Mouse (Mus musculus): Measurements from ENCODE around the gene Bcat2.
A peak's percentile ranks its signal among the peaks of the same experiment; 100 is the strongest.

Gene Bcat2

DNA sequence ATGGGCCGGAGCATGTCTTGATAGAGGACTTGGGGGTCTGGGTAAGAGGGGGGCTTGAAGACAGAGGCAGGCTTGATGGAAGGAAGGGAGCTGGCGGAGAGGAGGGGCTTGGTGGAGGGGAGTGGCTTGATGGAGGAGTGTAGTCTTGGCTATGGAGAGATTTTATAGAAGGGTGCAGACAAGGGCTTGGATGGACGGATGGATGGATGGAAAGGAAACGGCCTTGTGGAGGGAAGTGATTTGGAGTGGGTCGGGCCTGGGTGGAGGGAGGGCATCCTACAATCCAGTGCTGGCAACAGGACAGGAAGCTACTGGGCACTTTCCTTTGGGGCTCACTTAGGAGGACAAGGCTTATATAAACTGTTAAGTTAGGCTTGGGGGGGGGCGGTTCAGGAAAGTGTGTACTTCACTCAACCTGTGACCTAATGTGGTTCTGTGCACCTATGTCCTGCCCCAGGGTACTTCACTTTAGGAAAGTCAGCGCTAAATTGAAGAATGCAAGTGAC, 56.7 kb downstream of the Bcat2 start:
- DNase-seq (ENCODE audit: low read depth, low spot score): no peak

DNA sequence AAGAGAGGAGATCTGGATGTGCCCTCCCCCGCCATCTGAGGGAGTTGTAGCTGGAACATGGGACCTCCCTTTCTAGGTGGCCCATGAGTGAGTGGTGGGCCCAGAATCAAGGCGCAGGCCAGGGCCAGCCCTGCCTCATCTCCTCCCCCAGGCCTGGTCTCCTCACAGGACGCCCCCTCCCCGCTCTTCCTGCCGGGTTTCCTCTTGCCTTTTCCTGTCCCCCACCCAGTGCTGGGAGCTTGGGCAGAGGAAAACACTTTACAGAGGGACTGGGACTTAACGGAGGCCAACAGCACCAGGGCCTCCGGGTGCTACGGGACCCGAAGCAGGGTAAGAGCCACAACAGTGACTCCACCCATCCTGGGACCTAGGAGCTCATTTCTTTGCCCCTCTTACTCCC, 57.3 kb downstream of the Bcat2 start, which contains the start of gene Rasip1:
Gene Rasip1, plus strand, starts transcription at position 228 of the 400 bp plus-strand sequence.
- DNase-seq (ENCODE audit: low read depth, low spot score): no peak

DNA sequence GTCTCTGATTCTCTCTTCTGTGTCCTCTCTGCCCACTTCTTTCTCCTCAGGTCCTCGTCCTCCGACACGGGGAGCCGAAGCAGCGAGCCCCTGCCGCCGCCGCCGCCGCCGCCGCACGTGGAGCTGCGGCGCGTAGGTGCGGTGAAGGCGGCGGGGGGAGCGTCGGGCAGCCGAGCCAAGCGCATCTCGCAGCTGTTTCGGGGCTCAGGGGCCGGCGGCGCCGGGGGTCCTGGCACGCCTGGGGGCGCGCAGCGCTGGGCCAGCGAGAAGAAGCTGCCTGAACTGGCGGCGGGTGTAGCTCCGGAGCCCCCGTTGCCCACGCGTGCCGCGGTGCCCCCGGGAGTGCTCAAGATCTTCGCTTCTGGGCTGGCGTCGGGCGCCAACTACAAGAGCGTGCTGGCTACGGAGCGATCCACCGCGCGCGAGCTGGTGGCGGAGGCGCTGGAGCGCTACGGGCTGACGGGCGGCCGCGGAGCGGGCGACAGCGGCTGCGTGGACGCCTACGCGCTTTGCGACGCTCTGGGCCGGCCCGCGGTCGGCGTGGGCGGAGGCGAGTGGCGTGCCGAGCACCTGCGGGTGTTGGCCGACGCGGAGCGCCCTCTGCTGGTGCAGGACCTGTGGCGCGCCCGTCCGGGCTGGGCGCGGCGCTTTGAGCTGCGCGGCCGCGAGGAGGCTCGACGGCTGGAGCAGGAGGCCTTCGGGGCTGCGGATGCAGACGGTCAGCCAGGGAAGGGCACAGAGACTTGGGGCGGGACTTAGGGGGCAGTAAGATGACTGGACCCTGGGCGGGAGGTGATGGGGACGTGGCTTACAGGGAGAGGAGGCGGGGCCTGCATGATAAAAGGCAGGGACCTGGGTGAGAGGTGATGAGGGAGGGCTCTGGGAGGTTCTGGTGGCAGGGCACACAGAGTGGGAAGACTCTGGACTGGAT, 58.7 kb downstream of the Bcat2 start:
- peak; percentile 85 for DNase-seq (ENCODE audit: low read depth, low spot score)

DNA sequence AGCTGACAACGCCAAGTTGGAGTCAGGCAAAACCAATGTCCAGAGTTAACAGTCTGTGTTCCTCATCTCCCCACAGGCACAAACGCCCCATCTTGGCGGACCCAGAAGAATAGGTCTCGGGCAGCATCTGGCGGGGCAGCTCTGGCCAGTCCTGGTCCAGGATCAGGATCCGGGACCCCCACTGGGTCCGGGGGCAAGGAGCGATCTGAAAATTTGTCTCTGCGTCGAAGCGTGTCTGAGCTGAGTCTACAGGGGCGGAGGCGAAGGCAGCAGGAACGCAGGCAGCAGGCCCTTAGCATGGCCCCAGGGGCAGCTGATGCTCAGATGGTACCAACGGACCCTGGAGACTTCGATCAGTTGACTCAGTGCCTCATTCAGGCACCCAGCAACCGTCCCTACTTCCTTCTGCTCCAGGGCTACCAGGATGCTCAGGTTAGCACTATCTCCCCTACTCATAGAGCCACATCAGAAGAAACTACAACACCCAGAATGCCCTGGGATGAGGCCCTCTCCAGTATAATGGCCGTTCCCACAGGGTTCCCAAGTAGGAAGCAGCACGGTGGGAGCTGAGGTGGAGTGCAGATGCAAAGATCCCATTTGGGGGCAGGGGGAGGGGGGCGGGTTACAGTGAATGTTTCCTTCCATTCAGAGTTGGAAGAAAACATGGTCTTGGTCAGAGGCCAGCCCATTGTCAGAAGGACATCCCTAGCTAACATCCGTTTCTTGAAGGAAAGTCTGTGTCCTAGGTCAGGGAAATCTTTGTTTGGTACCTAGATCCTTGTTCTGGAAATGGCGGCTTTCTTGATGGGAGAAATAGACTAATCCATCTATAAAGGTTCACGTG, 60.3 kb downstream of the Bcat2 start:
- no peak for DNase-seq (ENCODE audit: low read depth, low spot score)

DNA sequence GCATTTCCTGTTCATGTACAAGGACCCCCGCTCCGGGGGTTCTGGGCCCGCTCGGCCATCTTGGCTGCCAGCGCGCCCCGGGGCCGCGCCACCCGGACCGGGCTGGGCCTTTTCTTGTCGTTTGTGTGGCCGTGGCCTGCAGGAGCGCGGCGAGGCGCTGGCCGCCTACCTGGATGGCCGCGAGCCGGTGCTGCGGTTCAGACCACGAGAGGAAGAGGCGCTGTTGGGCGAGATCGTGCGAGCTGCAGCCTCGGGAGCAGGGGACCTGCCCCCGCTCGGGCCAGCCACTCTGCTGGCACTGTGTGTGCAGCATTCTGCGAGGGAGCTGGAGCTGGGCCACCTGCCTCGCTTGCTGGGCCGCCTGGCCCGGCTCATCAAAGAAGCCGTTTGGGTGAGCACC, 62.5 kb downstream of the Bcat2 start:
- no peak for DNase-seq (ENCODE audit: low read depth, low spot score)

DNA sequence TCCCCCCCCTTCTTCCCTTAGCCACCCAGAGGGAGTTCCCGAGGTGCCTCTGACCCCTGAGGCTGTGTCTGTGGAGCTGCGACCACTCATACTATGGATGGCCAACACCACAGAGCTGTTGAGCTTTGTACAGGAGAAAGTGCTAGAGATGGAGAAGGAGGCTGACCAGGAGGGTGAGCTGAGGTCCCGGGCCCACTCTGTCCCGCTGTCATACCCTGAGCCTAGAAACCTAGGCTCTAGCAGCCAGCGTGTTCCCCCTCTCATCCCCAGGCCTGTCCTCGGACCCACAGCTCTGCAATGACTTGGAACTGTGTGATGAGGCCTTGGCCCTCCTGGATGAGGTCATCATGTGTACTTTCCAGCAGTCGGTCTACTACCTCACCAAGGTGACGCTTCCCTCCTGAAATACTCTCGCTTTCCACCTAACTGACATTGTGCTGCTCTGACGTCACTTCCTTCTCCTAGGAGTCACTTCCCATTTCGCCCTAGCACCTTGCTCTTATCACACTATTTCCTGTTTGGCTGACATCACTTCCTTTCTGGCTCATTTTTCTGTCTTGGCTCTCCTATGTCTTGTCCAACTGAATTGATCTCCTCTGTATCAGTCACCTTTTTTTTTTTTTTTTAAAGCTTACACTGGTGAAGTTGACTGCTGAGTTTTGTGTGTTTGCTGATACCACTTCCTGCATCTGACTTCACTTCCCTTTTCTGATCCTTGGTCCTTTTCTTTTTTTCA, 65.2 kb downstream of the Bcat2 start:
- DNase-seq (ENCODE audit: low read depth, low spot score): no peak

DNA sequence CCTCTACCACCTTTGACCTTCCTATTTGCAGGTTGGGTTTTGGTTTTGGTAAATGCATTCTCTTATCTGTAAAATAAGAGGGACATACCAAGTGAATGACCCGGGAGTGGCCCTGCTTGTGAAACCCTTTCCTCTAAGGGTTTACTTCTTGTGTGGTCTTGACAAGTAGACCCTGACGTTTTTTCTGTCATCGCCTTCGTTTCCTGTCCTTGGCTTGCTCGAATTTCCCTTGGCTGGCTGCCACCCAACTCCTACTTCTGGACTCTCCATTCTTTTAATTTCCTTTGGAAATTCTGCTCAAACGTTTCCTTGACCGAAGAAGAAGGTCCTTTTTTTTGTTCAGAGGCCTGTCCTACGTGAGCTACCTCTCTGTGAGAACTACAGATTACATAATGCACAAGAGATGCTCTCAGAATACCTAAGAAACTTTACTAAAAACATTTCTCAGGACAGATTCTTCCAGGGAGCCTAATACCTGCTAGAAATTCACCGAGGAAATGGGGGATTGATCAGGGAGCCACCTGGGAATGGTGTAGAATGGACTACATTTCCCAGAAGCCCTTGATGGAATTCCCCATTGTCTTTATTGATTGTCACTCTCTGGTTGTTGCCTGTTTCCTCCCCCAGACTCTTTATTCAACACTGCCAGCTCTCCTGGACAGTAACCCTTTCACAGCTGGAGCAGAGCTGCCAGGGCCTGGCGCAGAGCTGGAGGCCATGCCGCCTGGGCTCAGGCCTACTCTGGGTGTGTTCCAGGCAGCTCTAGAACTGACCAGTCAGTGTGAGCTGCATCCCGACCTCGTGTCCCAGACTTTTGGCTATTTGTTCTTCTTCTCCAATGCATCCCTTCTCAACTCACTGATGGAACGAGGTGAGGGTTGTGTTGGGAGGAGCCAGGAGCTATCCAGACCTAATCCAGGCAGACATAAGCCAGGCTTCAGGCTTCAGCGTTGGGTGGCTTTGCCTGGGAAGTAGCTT, 66.0 kb downstream of the Bcat2 start:
- DNase-seq (ENCODE audit: low read depth, low spot score): no peak

DNA sequence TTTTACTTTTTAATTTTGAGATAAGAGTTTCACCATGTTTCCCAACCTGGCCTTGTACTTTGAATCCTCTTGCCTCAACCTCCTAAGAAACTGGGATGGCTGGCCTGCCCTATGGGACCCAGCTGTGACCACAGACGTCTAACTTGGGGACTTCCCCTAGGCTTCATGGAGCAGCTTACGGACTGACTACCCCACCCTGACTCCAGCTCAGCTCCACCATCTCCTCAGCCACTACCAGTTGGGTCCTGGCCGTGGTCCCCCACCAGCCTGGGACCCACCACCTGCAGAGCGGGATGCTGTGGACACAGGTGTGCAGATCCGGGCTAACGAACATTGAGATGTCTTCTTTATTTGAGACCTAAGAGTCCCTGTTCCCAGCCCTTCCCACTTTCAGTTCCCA, 67.8 kb downstream of the Bcat2 start:
- no peak for DNase-seq (ENCODE audit: low read depth, low spot score)

DNA sequence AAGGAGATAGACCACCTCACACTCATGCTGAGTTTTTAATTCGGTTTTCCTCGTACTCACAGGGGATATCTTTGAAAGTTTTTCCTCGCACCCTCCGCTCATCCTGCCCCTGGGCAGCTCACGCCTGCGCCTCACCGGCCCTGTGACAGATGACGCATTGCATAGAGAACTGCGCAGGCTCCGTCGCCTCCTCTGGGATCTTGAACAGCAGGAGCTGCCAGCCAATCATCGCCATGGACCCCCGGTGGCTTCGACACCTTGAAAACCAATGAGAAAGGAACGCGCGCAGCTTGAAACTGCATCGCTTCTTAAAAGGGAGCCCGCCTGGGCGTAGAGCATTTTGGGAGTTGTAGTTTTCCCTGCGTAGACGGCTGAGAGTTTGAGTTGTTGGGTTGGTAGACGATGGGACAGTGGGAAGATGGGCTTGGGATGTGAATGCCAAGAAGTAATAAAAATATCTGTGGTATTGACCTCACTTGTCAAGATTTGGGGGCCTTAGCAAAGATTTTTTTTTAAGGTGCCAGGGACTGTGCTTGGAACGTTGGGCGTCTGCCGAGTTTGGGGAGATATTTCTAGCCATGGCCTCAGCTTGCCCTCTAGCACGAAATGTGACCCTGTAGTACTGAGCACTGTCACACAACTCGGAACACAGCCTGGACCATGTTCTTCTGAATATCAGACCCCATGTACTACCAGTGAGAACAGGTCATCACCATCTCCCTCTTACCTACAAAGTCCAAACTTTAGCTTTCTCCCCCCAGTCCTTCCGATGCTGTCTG, 68.9 kb downstream of the Bcat2 start:
- DNase-seq (ENCODE audit: low read depth, low spot score): peak; percentile 95

Data from retina, postnatal 7 days (tissue).